Mouse (Mus musculus): ENCODE measurements around the gene Tmem95. TPM values are rescaled to one million over a fixed set of nuclear protein-coding genes. Genes with fewer than 3 reads are reported as not detected.

Tmem95 gene
- polyA plus RNA-seq, 1 experiment from 2014 or later: not detected

DNA sequence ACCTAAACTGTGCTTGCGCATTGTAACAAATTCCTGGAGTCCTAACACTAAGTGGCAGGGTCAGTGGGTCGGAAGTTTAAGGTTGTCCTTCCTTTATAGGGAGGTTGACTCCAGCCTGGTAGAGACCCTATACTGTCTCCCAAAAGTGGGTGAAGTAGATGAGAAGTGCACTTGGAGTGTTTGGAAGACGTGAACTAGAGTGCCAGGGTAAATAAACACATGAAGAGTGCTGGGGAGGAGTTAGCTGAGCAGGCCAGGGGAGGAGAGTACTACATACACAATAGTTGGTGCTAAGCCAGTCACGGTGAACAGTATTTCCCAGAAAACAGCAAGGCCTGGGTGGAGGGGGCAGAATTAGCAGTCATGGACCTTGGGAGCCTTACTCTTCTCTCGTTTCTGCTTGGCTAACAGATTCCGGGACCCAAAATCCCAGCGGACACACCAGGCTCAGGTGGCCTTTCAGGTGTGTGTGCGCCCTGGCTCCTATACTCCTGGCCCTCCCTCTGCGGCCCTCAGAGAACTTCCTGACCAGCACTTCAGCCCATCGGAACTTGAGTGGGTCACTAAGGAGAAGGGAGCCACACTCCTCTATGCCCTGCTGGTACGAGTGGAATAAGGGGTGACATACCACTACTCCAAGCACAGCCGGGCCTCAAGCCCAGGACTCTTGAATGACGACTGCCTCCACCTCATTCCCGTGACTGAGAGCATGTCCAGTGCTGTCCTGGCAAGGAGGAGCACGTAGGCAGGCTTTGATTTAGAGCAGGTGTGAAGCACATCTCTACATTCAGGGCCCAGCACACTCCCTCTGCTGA lies 35.1 kb upstream of the Tmem95 start:
- WGBS: 69% methylated on average over 15 of the region's 15 CpGs
- H3K9me3 ChIP-seq (replicated peaks; ENCODE audit: control insufficient read depth, low read length): no peaks in the 10 kb centered on the region
- H3K9ac ChIP-seq (ENCODE audit: low read length): peak overlapping the region; percentile 94
- no peaks in the 10 kb centered on the region for H3K27me3 ChIP-seq (ENCODE audit: control insufficient read depth, insufficient read depth, low read length)
- H3K4me3 ChIP-seq (ENCODE audit: low read length): peak overlapping the region; percentile 97
- peaks cover 27% of the 10 kb centered on the region for H3K4me1 ChIP-seq (ENCODE audit: control insufficient read depth, insufficient read depth, low read length)
- peak overlapping the region; percentile 99 for H3K4me2 ChIP-seq (ENCODE audit: low read depth, low read length)
- ATAC-seq (replicated peaks; ENCODE audit: extremely low read depth, insufficient read depth, low FRiP score): no peak
- peak overlapping the region; percentile 91 for H3K27ac ChIP-seq (ENCODE audit: low read length)
- H3K36me3 ChIP-seq (ENCODE audit: control insufficient read depth, insufficient read depth): peaks cover 68% of the 10 kb centered on the region

DNA sequence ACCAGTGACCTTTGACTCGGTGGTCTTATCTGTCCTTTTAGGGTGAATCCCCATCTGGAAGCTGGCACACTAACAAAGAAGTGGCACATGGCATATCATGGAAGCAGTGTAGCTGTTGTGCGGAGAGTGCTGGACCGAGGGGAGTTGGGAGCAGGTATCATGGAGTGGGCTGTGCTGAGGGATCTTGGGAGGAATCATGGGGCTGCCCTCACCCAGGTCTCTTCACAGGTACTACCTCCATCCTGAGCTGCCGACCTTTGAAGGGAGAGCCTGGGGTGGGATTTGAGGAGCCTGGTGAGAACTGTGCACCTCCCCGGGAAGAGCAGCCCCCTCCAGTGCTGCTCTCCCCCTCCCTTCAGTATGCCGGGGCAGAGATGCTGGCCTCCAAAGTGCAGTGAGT lies 33.9 kb upstream of the Tmem95 start:
- no peak overlapping the region for H3K9ac ChIP-seq (ENCODE audit: low read length)
- no peaks in the 10 kb centered on the region for H3K27me3 ChIP-seq (ENCODE audit: control insufficient read depth, insufficient read depth, low read length)
- no peak for ATAC-seq (replicated peaks; ENCODE audit: extremely low read depth, insufficient read depth, low FRiP score)
- H3K4me3 ChIP-seq (ENCODE audit: low read length): no peak overlapping the region
- 84% methylated on average over 6 of the region's 6 CpGs for WGBS
- H3K27ac ChIP-seq (ENCODE audit: low read length): no peak overlapping the region
- no peaks in the 10 kb centered on the region for H3K9me3 ChIP-seq (replicated peaks; ENCODE audit: control insufficient read depth, low read length)
- peaks cover 27% of the 10 kb centered on the region for H3K4me1 ChIP-seq (ENCODE audit: control insufficient read depth, insufficient read depth, low read length)
- H3K4me2 ChIP-seq (ENCODE audit: low read depth, low read length): no peak overlapping the region
- H3K36me3 ChIP-seq (ENCODE audit: control insufficient read depth, insufficient read depth): peaks cover 70% of the 10 kb centered on the region

DNA sequence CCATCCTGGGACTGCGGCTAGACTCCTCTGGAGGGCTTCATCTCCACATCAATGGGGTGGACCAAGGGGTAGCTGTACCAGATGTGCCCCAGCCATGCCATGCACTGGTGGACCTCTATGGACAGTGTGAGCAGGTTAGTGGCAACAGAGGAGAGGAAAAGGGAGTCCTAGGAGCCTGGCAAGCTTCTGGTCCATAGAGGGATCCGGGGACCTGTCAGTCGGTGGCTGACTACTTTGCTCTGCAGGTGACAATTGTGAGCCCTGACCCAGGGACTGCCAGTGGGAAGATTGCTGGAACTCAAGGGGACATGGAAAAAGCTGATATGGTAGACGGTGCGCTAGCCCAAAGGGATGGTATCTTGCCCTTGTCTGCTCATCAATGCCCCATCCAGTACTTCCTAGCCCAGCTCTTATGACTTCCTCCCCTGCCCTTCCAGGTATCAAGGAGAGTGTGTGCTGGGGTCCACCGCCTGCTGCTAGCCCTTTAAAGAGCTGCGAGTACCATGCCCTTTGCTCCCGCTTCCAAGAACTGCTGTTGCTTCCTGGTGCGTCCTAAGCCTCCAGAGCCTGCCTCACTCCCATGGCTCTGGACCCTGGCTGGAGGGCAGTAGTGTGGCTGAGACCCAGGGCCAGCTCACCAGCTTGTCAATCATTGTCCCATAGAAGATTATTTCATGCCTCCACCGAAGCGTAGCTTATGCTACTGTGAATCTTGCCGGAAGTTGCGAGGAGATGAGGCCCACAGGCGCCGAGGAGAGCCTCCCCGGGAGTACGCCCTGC lies 33.2 kb upstream of the Tmem95 start:
- peaks cover 72% of the 10 kb centered on the region for H3K36me3 ChIP-seq (ENCODE audit: control insufficient read depth, insufficient read depth)
- no peak overlapping the region for H3K4me3 ChIP-seq (ENCODE audit: low read length)
- no peak for ATAC-seq (replicated peaks; ENCODE audit: extremely low read depth, insufficient read depth, low FRiP score)
- H3K4me1 ChIP-seq (ENCODE audit: control insufficient read depth, insufficient read depth, low read length): peaks cover 24% of the 10 kb centered on the region
- no peak overlapping the region for H3K27ac ChIP-seq (ENCODE audit: low read length)
- WGBS: 87% methylated on average over 17 of the region's 17 CpGs
- no peaks in the 10 kb centered on the region for H3K9me3 ChIP-seq (replicated peaks; ENCODE audit: control insufficient read depth, low read length)
- H3K27me3 ChIP-seq (ENCODE audit: control insufficient read depth, insufficient read depth, low read length): no peaks in the 10 kb centered on the region
- H3K9ac ChIP-seq (ENCODE audit: low read length): no peak overlapping the region
- no peak overlapping the region for H3K4me2 ChIP-seq (ENCODE audit: low read depth, low read length)

DNA sequence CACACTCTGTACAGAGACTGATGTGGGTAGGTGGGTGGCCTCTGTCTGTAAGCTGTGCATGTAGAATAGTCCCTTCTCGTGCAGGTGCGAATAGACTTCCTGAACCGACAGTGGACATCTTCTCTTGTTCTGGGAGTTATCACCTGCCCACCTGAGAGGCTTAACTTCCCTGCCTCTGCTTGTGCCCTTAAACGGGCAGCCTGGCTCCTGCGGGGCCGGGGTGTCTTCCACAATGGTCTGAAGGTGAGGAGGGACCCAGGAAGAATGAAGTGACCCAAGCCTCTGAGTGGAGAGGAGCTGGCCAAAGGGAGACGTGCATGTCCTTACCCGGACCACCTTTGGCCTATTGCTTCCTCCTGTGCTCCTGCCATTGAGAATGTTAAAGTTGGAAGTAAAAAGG lies 32.4 kb upstream of the Tmem95 start:
- H3K9me3 ChIP-seq (replicated peaks; ENCODE audit: control insufficient read depth, low read length): no peaks in the 10 kb centered on the region
- peaks cover 16% of the 10 kb centered on the region for H3K4me1 ChIP-seq (ENCODE audit: control insufficient read depth, insufficient read depth, low read length)
- H3K4me2 ChIP-seq (ENCODE audit: low read depth, low read length): no peak overlapping the region
- no peaks in the 10 kb centered on the region for H3K27me3 ChIP-seq (ENCODE audit: control insufficient read depth, insufficient read depth, low read length)
- H3K27ac ChIP-seq (ENCODE audit: low read length): no peak overlapping the region
- no peak overlapping the region for H3K9ac ChIP-seq (ENCODE audit: low read length)
- ATAC-seq (replicated peaks; ENCODE audit: extremely low read depth, insufficient read depth, low FRiP score): no peak
- H3K4me3 ChIP-seq (ENCODE audit: low read length): no peak overlapping the region
- 90% methylated on average over 8 of the region's 8 CpGs for WGBS
- peaks cover 71% of the 10 kb centered on the region for H3K36me3 ChIP-seq (ENCODE audit: control insufficient read depth, insufficient read depth)

DNA sequence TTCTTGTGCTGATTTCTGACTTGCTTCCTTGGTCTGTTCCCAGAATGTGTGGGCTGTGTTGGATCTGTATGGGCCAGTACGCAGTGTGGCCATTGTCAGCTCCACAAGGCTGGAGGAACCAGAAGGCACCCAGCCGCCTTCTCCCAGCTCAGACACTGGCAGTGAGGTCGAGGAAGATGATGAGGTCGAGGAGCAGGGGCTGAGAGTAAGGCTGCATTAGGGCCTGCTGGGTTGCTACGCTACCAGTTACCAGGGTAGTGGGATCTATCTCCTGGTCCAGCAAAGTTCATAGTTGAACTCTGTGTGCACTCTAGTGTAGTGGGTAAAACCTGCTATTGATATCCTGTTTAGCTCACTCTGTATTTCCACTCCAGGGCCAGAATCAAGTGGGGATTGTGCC lies 31.4 kb upstream of the Tmem95 start:
- Histone ChIP-seq H3K9ac (ENCODE audit: low read length) (no peak overlapping the region), H3K4me1 (ENCODE audit: control insufficient read depth, insufficient read depth, low read length) (peaks cover 6% of the 10 kb centered on the region), H3K36me3 (ENCODE audit: control insufficient read depth, insufficient read depth) (peaks cover 78% of the 10 kb centered on the region), H3K27ac (ENCODE audit: low read length) (no peak overlapping the region), H3K27me3 (ENCODE audit: control insufficient read depth, insufficient read depth, low read length) (no peaks in the 10 kb centered on the region), H3K4me3 (ENCODE audit: low read length) (no peak overlapping the region), H3K4me2 (ENCODE audit: low read depth, low read length) (no peak overlapping the region), H3K9me3 (replicated peaks; ENCODE audit: control insufficient read depth, low read length) (no peaks in the 10 kb centered on the region)
- ATAC-seq (replicated peaks; ENCODE audit: extremely low read depth, insufficient read depth, low FRiP score): no peak
- WGBS: 87% methylated on average over 5 of the region's 5 CpGs

DNA sequence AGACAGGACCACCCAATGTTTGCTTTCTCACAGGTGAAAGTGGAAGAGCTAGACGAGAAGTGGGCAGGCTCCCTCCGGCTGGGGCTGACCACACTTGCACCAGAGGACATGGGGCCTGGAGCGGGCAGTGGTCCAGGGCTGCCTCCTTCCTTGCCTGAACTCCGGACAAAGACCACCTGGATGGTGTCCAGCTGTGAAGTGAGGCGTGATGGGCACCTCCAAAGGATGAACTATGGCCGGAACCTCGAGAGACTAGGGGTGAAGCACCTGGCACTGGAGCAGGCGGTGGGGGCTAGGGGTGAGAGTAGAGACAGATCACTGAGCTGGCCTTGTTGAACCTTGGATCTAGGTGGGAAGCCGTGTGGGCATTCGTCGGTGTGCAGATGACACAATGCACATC lies 30.8 kb upstream of the Tmem95 start:
- 93% methylated on average over 11 of the region's 11 CpGs for WGBS
- no peak overlapping the region for H3K4me3 ChIP-seq (ENCODE audit: low read length)
- no peaks in the 10 kb centered on the region for H3K27me3 ChIP-seq (ENCODE audit: control insufficient read depth, insufficient read depth, low read length)
- ATAC-seq (replicated peaks; ENCODE audit: extremely low read depth, insufficient read depth, low FRiP score): no peak
- H3K9me3 ChIP-seq (replicated peaks; ENCODE audit: control insufficient read depth, low read length): no peaks in the 10 kb centered on the region
- H3K4me2 ChIP-seq (ENCODE audit: low read depth, low read length): no peak overlapping the region
- peaks cover 6% of the 10 kb centered on the region for H3K4me1 ChIP-seq (ENCODE audit: control insufficient read depth, insufficient read depth, low read length)
- H3K36me3 ChIP-seq (ENCODE audit: control insufficient read depth, insufficient read depth): peaks cover 83% of the 10 kb centered on the region
- no peak overlapping the region for H3K27ac ChIP-seq (ENCODE audit: low read length)
- H3K9ac ChIP-seq (ENCODE audit: low read length): no peak overlapping the region

DNA sequence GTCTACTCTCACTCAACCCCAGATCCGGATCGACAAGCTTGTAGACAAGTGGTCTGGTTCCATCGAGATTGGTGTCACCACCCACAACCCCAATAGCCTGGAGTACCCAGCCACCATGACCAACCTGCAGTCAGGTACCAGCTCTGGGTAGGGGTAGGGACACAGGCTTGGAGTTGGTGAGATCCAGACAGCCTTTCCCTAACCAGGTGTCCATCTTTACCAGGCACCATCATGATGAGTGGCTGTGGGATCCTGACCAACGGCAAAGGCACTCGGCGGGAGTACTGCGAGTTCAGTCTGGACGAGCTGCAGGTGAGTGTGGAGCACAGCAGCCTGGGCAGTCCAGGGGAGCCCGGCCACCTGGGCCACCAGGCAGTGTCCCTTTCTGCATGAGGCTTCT lies 26.5 kb upstream of the Tmem95 start:
- ATAC-seq (replicated peaks; ENCODE audit: extremely low read depth, insufficient read depth, low FRiP score): no peak
- peaks cover 50% of the 10 kb centered on the region for H3K36me3 ChIP-seq (ENCODE audit: control insufficient read depth, insufficient read depth)

DNA sequence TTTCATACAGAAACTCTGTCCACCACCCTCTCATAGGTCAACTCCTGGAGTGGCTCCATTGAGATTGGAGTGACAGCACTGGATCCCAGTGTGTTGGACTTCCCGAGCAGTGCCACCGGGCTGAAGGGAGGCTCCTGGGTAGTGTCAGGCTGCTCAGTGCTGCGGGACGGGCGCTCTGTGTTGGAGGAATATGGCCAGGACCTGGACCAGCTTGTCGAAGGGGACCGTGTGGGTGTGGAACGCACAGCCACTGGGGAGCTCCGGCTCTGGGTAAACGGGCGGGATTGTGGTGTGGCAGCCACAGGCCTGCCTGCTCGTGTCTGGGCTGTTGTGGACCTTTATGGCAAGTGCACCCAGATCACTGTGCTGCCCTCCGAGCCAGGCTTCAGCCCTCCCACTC lies 25.2 kb upstream of the Tmem95 start:
- no peak overlapping the region; the same call in 1 of the 2 replicates for H3K4me3 ChIP-seq (ENCODE audit: low read length)
- peaks cover 13% of the 10 kb centered on the region for H3K4me1 ChIP-seq (ENCODE audit: control insufficient read depth, insufficient read depth, low read length)
- no peak overlapping the region for H3K27ac ChIP-seq (ENCODE audit: low read length)
- H3K4me2 ChIP-seq (ENCODE audit: low read depth, low read length): peak overlapping the region; percentile 81
- H3K36me3 ChIP-seq (ENCODE audit: control insufficient read depth, insufficient read depth): peaks cover 37% of the 10 kb centered on the region
- H3K9me3 ChIP-seq (replicated peaks; ENCODE audit: control insufficient read depth, low read length): no peaks in the 10 kb centered on the region
- ATAC-seq (replicated peaks; ENCODE audit: extremely low read depth, insufficient read depth, low FRiP score): no peak
- WGBS: 80% methylated on average over 13 of the region's 13 CpGs
- peak overlapping the region; percentile 83; the same call in 1 of the 2 replicates for H3K9ac ChIP-seq (ENCODE audit: low read length)
- no peaks in the 10 kb centered on the region for H3K27me3 ChIP-seq (ENCODE audit: control insufficient read depth, insufficient read depth, low read length)

More for the DNA sequence above, 26.5 kb upstream of the Tmem95 start:
- WGBS: 96% methylated on average over 9 of the region's 9 CpGs
- no peak overlapping the region for H3K4me3 ChIP-seq (ENCODE audit: low read length)
- no peak overlapping the region for H3K4me2 ChIP-seq (ENCODE audit: low read depth, low read length)
- H3K4me1 ChIP-seq (ENCODE audit: control insufficient read depth, insufficient read depth, low read length): peaks cover 13% of the 10 kb centered on the region
- H3K9me3 ChIP-seq (replicated peaks; ENCODE audit: control insufficient read depth, low read length): no peaks in the 10 kb centered on the region
- no peak overlapping the region for H3K9ac ChIP-seq (ENCODE audit: low read length)
- no peak overlapping the region for H3K27ac ChIP-seq (ENCODE audit: low read length)
- H3K27me3 ChIP-seq (ENCODE audit: control insufficient read depth, insufficient read depth, low read length): no peaks in the 10 kb centered on the region

DNA sequence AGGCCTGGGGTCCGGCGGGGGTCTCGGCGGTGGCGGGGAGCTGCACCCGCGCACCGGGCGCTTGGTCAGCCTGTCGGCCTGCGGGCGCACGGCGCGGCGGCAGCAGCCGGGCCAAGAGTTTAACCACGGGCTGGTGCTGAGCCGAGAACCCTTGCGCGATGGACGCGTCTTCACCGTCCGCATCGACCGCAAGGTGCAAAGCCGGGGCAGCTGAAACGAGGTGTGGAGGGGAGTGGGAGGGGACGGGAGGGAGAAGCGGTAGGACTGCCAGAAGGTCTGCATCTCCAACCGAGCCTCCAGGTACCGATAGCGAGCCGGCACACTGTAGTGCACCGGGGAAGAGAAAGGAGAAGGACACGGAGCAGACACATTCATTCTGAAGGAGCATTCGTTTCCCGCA lies 24.2 kb upstream of the Tmem95 start:
- H3K4me2 ChIP-seq (ENCODE audit: low read depth, low read length): peak overlapping the region; percentile 81
- no peaks in the 10 kb centered on the region for H3K27me3 ChIP-seq (ENCODE audit: control insufficient read depth, insufficient read depth, low read length)
- peak; percentile 1; the same call in 1 of the 2 replicates for ATAC-seq (replicated peaks; ENCODE audit: extremely low read depth, insufficient read depth, low FRiP score)
- H3K9me3 ChIP-seq (replicated peaks; ENCODE audit: control insufficient read depth, low read length): no peaks in the 10 kb centered on the region
- peak overlapping the region; percentile 99 for H3K27ac ChIP-seq (ENCODE audit: low read length)
- H3K4me3 ChIP-seq (ENCODE audit: low read length): peak overlapping the region; percentile 78
- peaks cover 13% of the 10 kb centered on the region for H3K4me1 ChIP-seq (ENCODE audit: control insufficient read depth, insufficient read depth, low read length)
- H3K36me3 ChIP-seq (ENCODE audit: control insufficient read depth, insufficient read depth): peaks cover 28% of the 10 kb centered on the region
- WGBS: under 1% methylated on average over 39 of the region's 39 CpGs
- H3K9ac ChIP-seq (ENCODE audit: low read length): peak overlapping the region; percentile 83
